Mouse (Mus musculus) 3134 (cell line): Measurements from ENCODE around the gene Dusp12.
A peak's percentile ranks its signal among the peaks of the same experiment; 100 is the strongest.

Experiments
- DNase-seq: peaks from one replicate; pipeline ENCODE4 v3.0.0-alpha.2; 2011; ENCODE audit warnings: low spot score; ENCODE audit not compliant: insufficient read length; ENCODE audit errors: extremely low read depth

Dusp12 gene

GRCm38 (mm10) chr1:170884978-170885561 lies at the start of gene Dusp12, which contains the start of gene Gm26620:
Gene Dusp12, minus strand, starts transcription at chr1:170885540.
Gene Gm26620, plus strand, starts transcription at chr1:170885065.
- DNase-seq: peak; percentile 85

- no peak for DNase-seq
Measured at GRCm38 (mm10) chr1:170934383-170934782, 49.0 kb upstream of the Dusp12 start.

GRCm38 (mm10) chr1:170933940-170934339 lies 48.6 kb upstream of the Dusp12 start:
- no peak for DNase-seq

- DNase-seq: no peak
Measured at GRCm38 (mm10) chr1:170933386-170933920, 48.1 kb upstream of the Dusp12 start.

GRCm38 (mm10) chr1:170932043-170932442 lies 46.7 kb upstream of the Dusp12 start:
- DNase-seq: no peak

- DNase-seq: no peak
Measured at GRCm38 (mm10) chr1:170929245-170929644, 43.9 kb upstream of the Dusp12 start.

- no peak for DNase-seq
Measured at GRCm38 (mm10) chr1:170928467-170928866, 43.1 kb upstream of the Dusp12 start.

- DNase-seq: no peak
Measured at GRCm38 (mm10) chr1:170927378-170927777, 42.0 kb upstream of the Dusp12 start, which contains the start of gene Fcrla. Gene Fcrla, minus strand, starts transcription at chr1:170927583.

GRCm38 (mm10) chr1:170926941-170927340 lies 41.6 kb upstream of the Dusp12 start:
- no peak for DNase-seq

GRCm38 (mm10) chr1:170924485-170924884 lies 39.1 kb upstream of the Dusp12 start:
- DNase-seq: no peak

GRCm38 (mm10) chr1:170919308-170919707 lies 34.0 kb upstream of the Dusp12 start:
- no peak for DNase-seq

GRCm38 (mm10) chr1:170915657-170916056 lies 30.3 kb upstream of the Dusp12 start:
- no peak for DNase-seq

- no peak for DNase-seq
Measured at GRCm38 (mm10) chr1:170912891-170913615, 27.7 kb upstream of the Dusp12 start, which contains the start of gene Fcrlb. Gene Fcrlb, minus strand, starts transcription at chr1:170912941.

GRCm38 (mm10) chr1:170911907-170912660 lies 26.7 kb upstream of the Dusp12 start:
- DNase-seq: peak; percentile 77

- DNase-seq: peak; percentile 13
Measured at GRCm38 (mm10) chr1:170908341-170908740, 23.0 kb upstream of the Dusp12 start.

- peak; percentile 14 for DNase-seq
Measured at GRCm38 (mm10) chr1:170907456-170908191, 22.3 kb upstream of the Dusp12 start.

GRCm38 (mm10) chr1:170907111-170907455 lies 21.7 kb upstream of the Dusp12 start:
- no peak for DNase-seq

GRCm38 (mm10) chr1:170903485-170903884 lies 18.1 kb upstream of the Dusp12 start:
- DNase-seq: no peak

- peak; percentile 35 for DNase-seq
Measured at GRCm38 (mm10) chr1:170901536-170902238, 16.3 kb upstream of the Dusp12 start.
